Mouse (Mus musculus): ENCODE measurements at regions not wholly inside any gene's neighbourhood (a gene's known extent, or its start where the extent isn't known, plus 50 kb on each side); places are given as distances from the start of the nearest gene placed in this dataset.

DNA sequence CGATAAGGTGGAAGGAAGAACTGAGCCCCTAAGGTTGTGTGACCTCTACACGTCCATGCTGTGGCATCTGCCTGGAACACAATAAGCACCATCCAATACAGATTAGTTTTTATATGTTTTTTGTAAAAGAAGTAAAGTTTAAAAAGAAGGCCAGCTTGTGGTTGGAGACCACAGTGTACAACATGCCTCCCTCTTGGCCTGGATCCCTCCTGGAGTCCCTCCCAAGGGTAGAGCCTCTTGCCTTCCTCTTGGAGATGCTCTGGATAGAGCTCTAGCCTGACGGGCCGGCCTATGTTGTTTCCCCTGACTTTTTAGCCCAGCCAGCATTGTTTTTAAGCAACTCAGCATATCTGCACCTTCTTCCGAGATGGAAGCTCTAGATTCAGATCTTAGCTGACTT lies 138.0 kb downstream of the Vegfa start:
- no peak for DNase-seq (ENCODE audit: extremely low read depth, insufficient read length, low spot score)

DNA sequence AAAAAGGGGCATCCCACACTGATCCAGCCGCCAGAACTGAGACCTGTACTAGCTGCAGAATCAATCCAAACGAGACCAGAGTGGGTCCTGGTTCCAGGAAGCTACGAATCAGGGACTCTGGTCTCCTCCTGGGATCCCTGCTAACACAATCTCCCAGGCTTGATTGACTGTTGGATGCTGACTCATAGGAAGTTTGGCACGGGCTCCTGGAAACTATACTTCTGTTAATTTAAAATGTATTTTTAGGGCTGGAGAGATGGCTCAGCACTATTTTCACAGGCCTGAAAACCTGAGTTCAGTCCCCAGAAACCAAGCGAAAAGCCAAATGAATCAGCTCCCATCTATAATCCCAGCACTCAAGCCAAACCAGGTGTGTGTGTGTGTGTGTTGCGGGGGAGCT lies 138.5 kb downstream of the Vegfa start:
- peak; percentile 48 for DNase-seq (ENCODE audit: extremely low read depth, insufficient read length, low spot score)

DNA sequence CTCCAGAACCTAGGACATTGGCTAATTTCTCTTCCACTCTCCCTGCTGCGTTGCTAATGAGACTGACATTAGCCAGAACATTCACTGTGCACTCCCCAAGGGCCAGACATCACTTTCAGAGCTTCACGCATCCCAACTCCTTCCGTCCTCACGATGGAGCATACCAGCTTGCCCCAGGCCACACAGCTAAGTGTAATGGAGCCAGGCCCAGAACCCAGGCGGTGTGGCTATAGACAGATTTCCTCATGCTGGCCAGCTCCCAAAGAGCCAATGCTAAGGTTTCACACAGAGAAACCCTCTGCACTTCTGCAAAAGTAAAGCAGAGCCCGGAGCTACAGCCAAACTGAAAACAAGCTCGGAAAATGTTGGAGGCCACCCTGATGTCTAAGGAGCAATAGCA lies 139.1 kb downstream of the Vegfa start:
- no peak for DNase-seq (ENCODE audit: extremely low read depth, insufficient read length, low spot score)

DNA sequence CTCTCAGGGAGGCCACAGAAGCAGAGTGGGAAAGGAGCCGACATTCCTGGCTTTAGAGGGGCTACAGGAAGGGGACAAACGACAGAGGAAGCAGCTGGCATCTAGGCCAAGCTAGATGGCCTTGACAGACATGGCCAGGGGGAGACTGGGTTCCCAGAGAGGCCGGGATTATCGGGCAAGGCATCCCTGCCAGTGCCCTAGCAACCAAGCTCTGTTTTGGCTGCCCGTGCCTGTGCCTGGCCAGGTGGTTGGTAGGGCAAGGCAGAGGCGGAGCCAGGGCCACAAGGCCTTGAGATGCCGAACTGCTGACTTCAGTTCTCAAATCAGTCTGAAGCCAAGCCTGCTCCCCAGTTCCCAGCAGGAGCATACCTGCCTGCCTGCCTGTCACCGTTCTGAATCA lies 142.7 kb downstream of the Vegfa start:
- DNase-seq (ENCODE audit: extremely low read depth, insufficient read length, low spot score) = no peak

DNA sequence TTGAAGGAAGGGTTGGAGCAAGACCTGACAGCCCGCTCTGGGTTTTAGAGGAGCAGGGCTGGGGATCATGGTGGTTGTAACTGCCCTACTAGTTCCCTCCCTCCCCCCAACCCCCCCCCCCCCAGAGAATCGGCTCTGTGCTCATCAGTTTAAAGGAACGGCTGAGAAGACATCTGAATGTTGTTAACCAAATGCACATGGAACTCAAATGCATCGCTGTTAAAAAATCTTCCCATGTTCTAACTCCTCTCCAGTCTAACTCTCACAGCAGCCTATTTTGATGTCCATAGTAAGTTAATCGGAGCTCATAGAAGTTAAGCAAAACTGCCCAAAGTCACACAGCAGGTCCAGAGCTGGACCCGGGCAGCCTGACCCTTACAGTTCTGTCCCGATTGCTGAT lies 143.1 kb downstream of the Vegfa start:
- no peak for DNase-seq (ENCODE audit: extremely low read depth, insufficient read length, low spot score)

DNA sequence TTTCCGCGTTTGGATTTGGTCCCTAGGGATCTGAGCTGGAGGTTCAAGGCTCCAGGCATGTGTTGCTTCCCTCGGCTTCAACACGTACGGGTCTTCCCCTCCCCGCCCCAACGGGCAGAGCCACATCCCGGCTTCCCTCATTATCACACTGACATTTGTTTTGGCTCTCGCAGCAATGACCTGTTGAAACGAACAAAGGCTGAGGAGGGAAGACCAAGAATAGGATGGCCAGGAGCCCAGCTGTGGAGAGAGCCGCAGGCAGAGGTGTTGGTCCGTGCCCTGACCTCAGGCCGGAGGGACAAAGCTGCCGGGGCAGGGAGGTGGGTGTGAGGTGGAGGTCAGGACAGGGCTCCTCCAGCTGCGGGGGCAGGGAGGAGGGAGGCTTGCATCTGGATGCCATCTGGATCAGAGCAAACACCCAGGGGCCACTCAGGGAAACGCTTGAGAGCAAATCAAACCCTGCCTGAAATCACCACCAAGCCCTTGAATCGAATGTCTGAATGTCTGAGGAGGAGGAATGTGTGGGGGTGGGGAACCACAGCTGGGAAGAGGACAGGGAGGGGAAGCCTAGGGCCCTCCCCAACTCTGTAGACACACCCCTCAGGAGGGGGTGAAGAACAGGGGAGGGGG lies 145.6 kb downstream of the Vegfa start:
- DNase-seq (ENCODE audit: extremely low read depth, insufficient read length, low spot score) = no peak

DNA sequence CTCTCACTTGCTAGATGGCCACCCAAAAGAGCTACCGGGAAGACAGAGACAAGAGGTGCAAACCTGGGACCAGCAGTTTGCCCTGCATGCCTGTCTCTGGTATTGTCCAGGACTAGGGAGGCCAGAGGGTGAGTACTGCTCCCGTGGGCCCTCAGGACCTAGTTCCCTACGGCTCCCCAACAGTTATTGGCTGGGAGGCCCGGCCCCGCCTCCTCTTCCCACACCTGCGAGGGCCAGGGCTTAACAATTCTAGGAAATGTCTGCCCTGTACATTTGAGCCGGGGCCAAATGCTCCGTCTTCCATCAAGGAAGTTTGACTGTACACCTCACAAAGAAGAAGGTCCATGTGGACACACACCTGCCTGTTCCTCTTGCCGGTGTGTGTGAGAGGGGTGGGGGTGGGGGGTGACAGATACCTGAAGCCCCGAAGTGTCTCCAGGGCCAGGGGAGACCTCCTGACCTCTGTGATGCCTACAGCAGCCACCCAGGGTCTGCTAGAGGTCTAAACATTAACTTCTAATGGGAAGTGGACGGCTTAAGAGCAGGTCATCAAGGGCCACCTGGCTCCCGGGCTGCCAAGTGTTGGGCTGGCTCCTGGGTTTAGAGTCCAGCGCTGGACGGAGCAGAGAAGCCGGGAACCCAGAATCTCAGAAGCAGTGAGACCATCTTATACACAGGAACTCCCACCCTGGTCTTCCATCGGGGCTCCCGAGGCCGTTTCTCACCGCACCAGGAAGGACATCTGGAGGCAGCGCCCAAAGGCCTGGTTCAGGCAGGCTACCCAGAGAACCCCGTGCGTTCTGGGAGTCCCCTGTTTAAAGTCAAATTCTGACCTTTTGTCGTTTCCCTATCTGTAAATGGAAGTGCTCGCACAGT lies 146.5 kb downstream of the Vegfa start:
- DNase-seq (ENCODE audit: extremely low read depth, insufficient read length, low spot score) = no peak

DNA sequence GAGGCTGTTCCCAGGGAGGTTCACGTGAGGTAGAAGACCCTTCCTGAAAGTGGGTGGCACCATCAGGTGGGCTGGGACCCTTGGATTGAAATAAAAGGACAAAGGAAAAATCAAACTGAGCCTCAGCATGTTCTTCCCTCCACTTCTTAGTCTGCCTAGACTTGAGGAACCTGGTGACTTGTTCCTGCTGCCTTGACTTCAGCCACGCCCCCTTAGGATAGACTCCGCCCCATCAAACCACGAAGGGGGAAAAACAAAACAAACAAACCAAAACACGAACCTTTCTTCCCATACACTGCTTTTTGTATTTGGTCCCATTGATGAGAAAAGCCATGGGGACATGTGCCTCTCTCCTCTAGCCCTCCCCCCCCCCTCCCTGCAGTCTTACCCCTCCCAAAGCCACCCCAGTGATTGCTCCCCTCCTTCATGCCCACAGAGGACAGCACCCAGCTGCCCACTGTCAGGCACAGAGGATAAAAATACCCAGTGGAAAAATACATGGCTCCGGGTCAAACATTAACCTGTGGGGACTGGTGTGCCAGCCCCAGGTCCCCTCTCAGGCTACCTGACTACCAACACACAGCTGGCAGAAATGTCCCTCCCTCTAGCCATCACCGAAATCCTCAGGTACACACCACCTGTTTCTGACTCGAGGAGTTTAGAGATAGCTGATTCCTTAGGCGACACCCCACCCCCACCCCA lies 148.0 kb downstream of the Vegfa start:
- no peak for DNase-seq (ENCODE audit: extremely low read depth, insufficient read length, low spot score)

DNA sequence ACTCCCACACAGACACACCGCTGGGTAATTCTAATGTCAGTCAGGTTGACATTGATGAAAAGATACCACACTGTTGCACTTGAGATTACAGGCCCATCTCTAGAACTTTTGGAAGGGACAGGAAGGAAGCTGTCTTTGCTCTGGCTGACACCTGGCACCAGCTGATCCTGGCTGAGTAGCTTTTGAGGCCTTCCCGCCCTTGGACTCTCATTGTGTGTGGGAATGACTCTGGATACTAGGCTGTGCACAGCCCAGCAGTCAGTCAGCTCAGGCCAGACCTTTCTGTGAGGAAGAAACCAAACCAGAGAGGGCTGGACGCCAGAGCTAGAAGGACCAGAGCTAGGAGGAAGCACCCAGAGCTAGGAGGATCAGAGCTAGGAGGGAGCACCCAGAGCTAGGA lies 149.0 kb upstream of the 1600014C23Rik start:
- no peak for DNase-seq (ENCODE audit: extremely low read depth, insufficient read length, low spot score)

DNA sequence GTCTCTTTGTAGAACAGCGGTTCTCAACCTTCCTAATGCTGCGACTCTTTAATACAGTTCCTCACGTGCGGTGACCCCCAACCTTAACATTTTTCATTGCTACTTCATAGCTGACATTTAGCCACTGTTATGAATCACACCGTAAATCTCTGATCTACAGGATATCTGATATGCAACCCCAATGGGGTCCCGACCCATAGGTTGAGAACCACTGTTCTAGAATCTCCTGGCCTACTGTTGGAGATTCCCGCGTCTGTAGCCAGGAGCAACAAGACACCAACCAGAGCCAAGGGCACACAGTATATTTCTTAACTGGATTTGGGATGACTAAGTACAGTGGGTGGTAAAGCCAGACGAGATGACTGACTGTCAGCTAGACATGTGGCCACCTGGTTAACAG lies 147.6 kb upstream of the 1600014C23Rik start:
- no peak for DNase-seq (ENCODE audit: extremely low read depth, insufficient read length, low spot score)

DNA sequence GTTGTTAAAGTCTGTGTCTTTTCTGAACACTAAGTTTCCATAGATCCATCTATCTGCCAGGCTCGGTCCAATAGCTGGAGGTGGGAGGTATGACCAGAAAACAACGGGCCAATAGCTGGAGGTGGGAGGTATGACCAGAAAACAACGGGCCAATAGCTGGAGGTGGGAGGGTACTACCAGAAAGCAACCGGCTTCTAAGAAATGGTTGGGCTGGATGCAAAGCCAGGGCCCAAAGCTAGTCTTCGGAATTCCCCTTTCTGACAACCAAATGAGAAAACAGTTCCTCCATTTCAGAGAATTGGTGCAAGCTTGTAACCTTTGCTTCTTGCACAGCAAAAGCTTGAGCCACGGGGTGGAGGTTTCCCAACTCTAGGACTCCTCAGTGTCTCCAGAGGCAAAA lies 147.1 kb upstream of the 1600014C23Rik start:
- no peak for DNase-seq (ENCODE audit: extremely low read depth, insufficient read length, low spot score)

DNA sequence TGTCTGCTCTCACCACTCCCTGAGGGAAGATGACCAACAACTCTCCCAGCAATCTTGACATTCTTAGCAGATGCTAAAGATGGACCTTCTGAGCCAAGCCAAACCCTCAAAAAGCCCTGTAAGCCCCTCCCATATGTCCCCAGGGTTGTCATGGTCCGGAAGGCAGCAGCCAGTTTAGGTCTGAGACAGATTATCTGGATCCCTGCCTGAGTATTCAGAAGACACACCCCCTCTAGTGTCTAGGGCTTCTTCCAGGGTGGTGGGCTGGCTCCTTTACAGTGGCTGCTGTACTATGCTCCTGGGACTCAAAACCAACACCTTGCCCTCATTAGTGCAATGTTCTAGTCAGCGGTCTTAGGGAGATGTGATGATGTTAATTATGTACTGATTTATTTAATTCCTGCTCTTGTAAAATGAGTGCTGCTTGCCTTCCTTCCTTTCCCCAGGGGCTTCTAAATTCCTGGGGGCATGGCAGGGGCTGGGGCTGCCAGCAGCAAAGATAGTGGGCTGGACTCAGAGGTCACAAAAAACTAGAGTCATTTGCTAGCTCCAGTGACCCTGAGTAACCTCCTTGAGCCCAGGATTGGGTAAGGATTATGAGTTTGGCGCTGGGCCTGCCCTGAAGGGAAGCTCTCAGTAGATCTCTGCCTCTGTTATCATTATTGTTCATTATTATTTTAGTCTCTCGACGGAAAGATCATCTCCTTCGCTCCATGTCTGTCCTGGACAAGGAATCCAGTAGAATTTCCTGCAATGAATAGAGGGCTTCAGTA lies 146.0 kb upstream of the 1600014C23Rik start:
- DNase-seq (ENCODE audit: extremely low read depth, insufficient read length, low spot score) = no peak

DNA sequence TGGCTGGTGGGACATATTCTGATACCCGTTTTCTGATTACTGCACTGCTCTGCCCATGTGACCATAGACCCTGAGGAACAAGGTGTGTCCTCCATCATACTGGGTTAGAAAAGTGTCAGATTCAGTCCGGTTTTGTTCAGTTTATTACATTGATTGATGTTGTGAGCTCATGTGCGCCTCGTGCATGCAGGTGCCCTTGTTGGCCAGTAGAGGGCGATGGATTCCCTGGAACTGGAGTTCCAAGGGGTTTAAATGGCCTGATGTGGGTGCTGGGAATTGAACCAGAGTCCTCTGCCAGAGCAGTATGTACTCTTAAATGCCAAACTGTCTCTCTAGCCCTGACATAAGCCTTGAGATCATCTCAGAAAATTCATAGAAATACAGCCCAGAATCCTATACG lies 144.8 kb upstream of the 1600014C23Rik start:
- DNase-seq (ENCODE audit: extremely low read depth, insufficient read length, low spot score) = no peak

DNA sequence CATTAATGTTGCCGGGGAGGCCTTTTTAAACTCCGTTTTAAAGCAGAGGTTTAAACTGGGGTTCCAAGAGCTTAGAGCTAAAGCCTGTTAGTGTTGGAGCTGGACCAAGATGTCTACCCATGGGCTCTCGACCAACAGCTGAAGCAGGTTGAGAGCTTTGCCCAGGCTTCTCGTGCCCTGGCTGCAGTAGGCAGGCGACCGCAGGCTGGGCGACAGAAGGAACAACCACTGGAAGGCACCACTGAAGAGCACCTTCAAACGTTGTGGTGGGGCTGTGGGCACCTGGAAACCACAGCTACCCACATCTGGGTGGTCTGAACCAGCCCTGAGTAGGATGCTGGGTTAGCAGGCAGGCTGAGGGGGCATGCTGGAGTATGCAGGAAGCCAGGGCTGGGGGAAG lies 141.7 kb upstream of the 1600014C23Rik start:
- no peak for DNase-seq (ENCODE audit: extremely low read depth, insufficient read length, low spot score)

DNA sequence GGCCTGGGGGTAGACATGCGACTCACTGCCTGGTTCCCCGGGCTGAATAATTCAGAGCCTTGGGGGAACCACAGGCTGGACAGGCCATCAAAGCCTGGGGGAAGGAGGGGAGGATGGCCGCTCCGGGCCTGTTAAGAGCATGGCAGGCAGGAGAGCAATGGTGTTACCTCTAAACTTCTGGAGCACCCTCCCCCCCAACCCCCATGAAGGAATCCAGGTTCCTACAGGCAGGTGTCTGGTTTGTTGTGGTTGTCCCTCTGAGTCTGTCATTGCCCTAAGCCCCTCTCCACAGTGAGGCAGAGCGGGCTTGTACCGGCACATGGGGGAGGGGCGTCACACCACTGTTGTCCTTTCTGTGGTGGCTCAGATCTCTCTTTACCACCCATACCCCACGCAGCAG lies 140.4 kb upstream of the 1600014C23Rik start:
- no peak for DNase-seq (ENCODE audit: extremely low read depth, insufficient read length, low spot score)

DNA sequence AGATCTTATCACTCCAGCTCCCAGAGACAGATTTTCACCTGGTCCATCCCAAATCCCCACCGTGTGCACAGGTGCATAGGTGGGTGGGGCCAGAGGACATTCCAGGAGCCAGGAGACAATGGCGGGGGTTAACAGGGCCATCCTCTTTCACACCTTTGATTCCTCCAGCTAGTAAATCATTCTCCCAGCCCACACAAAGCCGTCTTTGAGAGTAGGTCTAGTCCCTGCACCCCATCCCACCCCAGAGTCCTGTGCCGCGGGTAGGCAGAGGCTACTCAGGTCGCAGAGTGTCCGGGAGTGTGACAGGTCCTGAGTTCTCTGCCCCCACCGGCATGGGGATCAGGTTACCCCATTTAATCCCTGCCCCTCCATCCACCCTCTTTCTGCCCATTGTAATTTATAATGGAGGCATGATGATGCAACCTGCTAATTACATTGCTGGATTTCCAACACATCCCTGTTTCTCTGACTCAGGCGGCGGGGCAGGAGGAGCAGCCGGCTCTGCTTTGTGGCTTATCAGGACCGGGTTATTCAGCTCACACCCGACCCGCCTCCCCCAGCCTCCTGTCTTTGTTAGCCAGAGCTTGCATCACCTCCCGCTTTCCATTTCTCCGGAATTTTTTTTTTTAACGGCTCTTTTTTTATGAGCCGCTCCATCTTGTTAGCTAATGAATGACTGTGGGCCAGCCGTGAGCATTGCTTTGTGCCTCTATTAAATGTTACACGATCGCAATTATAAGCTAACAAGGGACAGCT lies 139.7 kb upstream of the 1600014C23Rik start:
- DNase-seq (ENCODE audit: extremely low read depth, insufficient read length, low spot score) = peak; percentile 49

DNA sequence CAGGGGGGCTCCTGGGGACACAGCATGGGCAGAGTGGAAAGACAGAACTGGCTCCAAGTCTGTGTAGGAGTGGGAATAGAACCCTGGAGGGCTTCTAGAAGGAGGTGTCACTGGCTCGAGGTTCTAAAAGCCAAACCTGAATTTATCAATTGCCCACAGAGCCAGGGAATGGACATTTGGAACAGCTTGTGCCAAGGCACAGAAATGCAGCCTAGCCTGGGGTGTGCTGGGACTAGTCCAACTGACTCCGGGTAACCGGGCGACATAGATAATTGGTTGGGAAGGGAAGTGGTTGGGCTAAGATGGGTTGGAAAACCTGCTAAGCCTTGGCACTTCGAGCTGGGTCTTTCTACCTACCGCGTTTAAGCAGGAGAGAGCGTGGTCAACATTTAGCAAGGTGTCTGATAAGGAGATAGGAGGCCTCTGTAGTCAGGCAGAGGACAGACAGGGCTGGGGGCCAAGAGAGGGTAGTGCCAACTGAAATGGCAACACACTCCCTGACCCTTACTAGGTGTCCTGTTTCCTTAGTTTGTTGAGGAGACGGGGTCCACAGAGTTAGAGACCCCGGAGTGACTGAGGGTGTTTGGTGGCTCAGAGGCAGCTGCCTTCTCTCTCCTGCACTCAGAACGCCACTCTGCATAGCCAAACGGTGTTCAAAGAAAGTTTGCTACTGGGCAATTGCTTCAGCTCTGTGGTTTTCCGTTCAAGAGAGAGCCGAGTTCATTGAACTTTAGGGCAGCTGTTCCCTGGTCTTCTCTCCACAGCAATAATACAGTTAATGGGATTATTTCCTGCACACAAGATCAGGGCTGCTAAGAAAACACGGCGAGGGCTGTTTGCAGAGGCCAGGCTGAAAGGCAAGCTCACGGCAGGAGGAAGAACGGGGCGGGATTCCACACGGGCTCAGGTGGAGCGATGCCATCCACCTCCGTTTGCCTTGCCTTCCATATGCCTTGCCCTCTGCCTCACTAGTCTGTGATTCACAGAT lies 138.3 kb upstream of the 1600014C23Rik start:
- DNase-seq (ENCODE audit: extremely low read depth, insufficient read length, low spot score) = peak; percentile 54

DNA sequence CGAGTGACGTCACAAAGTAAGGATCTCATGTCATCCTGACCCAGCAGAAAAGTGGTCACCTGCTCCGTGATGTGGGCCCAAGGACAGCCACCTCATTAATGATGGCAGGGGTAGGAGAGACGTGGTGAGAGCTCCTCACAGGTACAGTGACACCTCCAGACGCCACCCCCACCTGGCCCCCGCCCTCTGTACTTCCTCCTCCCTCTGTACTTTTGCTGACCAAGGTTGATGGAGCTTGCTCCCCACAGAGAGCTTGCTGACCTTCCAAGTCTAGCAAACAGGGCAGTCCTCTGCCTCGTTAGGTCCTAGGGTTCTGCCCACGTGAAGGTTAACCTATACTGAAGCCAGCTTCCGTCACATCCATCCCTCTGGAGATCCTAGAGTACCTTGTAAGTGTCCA lies 137.4 kb upstream of the 1600014C23Rik start:
- no peak for DNase-seq (ENCODE audit: extremely low read depth, insufficient read length, low spot score)
